Mouse (Mus musculus): ENCODE results near the gene Dcpp3. TPM values are rescaled to one million over a fixed set of nuclear protein-coding genes. Genes with fewer than 3 reads are reported as not detected.

The Dcpp3 gene
- polyA plus RNA-seq, 1 experiment from 2014 or later, result not detected

DNA sequence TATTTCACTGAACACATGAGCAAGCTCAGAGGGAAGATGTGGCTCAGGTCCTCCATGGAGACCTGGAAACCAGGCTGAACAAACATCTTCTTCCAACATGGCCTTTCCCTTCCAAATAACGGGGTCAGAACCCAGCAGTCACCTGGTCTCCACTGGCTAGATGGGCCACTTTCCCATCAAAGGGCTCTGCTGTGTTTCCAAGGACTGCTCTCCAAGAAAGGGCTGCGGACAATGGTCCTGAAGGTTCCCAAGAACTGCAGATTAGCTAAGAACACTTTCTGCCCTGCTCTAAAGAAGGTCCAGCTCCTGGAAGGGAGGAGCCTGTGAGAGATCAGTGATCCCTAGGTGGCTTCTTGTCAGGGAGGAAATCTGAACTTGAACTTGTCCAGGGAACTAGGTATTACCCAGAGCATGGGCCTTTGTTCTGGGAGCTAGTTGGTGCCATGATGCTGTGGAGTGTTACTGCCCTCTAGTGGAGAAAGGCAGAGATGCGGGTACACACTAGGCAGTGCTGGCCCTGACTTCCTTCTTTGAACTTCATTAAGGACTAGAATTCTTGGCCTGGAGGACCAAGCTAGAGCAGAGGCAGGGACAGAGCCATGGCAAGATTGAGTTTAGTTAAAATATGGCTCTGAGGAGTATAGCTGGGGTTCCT is 43.0 kb downstream of the Dcpp3 start:
- H3K79me2 ChIP-seq (ENCODE audit: inconsistent target), result no peaks in the 10 kb centered on the region
- WGBS (ENCODE audit: missing documents), result 44% methylated on average over 3 of the region's 3 CpGs
- no peaks in the 10 kb centered on the region for H3K36me3 ChIP-seq (ENCODE audit: inconsistent target)
- no peak overlapping the region for H3K4me3 ChIP-seq (ENCODE audit: inconsistent target)
- no peak overlapping the region for H3K27ac ChIP-seq

DNA sequence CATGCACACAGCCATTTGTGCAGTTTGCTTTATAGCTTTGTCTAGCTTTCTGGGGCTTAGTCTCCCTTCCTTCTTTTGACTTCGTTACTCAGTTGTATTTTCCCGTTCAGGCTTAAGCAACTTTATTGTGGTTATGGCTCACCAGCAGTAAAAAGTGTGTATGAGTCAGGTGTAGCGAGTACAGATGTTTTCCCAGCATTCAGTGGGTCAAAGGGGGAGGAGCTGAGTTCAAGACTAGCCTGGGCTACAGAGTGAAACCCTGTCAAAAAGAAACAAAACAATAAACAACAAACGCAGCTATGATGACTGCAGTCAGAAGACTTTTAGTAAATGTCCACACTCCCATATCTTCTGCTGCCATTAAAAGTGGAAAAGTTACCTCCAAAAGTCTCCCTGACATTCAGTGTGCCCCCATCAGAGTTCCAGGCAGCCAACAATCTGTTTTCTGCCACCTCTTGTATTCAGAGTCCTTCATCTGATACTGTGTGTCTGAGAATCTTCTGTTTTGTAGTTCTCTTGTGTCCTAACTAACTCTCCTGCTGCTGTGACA is 44.4 kb downstream of the Dcpp3 start:
- 40% methylated on average over 4 of the region's 4 CpGs for WGBS (ENCODE audit: missing documents)

DNA sequence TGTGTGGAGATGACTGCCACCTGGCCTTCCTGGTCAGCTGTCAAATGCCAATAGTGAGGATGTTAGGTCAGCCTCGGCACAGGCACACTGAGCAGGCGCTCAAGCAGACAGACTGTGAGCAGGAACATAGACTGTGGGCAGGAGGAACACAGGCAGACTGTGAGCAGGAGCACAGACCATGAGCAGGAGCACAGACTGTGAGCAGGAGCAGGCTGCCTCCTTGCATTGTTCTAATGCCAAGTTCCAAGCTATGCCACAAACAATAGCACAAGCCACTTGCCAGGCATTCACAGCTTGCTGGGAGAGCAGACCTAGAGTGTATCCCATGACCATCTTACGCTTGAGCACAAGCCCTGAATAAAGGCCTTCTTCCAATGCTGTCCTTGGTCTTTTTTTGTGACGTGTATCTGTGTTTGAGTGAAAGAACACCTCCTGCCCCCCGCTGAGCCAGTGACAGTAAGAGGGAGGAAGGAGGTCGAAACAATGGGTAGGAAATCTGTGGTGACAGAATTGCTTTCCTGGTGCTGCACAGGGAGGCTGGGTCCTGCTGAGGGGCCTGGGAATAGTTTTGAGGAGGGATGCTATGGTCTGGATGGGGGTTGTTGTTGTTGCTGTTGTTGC is 48.7 kb downstream of the Dcpp3 start:
- no peaks in the 10 kb centered on the region for H3K36me3 ChIP-seq (ENCODE audit: inconsistent target)
- 65% methylated on average over 6 of the region's 6 CpGs for WGBS (ENCODE audit: missing documents)
- H3K27ac ChIP-seq, result no peak overlapping the region
- no peaks in the 10 kb centered on the region for H3K79me2 ChIP-seq (ENCODE audit: inconsistent target)
- no peak overlapping the region for H3K4me3 ChIP-seq (ENCODE audit: inconsistent target)

More for the DNA sequence above, 44.4 kb downstream of the Dcpp3 start:
- Histone ChIP-seq H3K27ac (no peak overlapping the region), H3K36me3 (ENCODE audit: inconsistent target) (no peaks in the 10 kb centered on the region), H3K4me3 (ENCODE audit: inconsistent target) (no peak overlapping the region), H3K79me2 (ENCODE audit: inconsistent target) (no peaks in the 10 kb centered on the region)

DNA sequence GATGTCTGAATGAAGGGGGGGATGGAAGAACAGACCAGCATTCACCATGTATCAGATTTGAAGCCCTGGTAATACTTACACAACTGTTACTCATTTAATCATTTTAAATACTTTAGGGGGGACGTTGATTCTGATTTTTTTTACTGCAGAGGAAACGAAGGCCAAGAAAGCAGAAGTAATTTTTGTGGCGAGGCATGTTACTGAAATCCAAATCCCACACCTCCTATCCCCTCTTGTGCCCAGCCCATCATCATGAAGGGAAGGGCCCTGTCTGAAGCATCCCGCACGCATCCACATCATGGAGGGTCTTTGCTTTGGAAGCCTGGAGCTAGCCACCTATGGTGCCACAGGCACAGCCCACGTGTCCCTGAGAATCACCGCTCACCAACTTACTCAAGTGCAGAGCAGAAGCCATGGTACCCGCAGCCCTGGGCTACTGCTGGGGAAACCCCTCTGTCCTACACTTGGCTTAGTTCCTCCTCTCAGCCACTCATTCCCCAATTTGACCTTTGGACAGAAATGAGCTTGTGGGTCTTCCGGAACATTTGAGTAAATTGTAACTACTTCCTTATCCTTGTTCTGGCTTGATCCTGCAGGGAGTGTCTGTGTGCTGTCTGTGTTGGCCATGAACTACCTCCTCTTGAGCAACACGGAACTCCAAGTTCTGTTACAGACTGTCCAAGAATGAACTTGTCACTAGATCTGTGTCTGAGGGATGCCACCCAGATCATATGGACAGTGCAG is 49.6 kb downstream of the Dcpp3 start:
- Histone ChIP-seq H3K79me2 (ENCODE audit: inconsistent target) (no peaks in the 10 kb centered on the region), H3K27ac (peak overlapping the region; percentile 49), H3K4me3 (ENCODE audit: inconsistent target) (no peak overlapping the region), H3K36me3 (ENCODE audit: inconsistent target) (no peaks in the 10 kb centered on the region)
- 9% methylated on average over 10 of the region's 10 CpGs for WGBS (ENCODE audit: missing documents)

DNA sequence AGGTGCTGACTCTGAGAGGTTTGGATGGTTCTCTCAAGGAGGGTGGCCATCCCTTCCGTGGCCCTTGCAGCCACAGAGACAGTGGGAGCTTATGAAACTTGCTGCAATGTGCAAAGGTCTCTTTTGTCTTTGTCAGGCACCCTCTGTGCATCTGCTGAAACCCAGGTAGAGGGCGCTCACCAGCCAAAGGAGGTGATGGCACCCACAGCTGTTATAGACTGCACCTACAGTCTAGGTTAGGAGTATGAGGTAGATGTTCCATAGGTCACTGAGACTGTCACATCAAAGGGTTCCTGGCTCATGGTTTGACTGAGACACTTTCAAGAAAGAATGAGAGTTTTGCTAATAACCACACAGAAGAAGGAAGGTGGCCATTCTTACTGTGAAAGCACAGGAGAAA is 51.5 kb downstream of the Dcpp3 start:
- WGBS (ENCODE audit: missing documents), result 58% methylated on average over 2 of the region's 2 CpGs
- H3K36me3 ChIP-seq (ENCODE audit: inconsistent target), result no peaks in the 10 kb centered on the region
- H3K79me2 ChIP-seq (ENCODE audit: inconsistent target), result no peaks in the 10 kb centered on the region
- no peak overlapping the region for H3K27ac ChIP-seq
- H3K4me3 ChIP-seq (ENCODE audit: inconsistent target), result no peak overlapping the region

Other genes with a start within 250 kb of the Dcpp3 start
- 90.7 to 174 TPM (median 112 TPM) in 3 replicates for gene Hcfc1r1, start 243.9 kb upstream of the Dcpp3 start, polyA plus RNA-seq (2018)
- 11.0 to 17.8 TPM (median 16.3 TPM) in 3 replicates for gene Thoc6, start 243.6 kb upstream of the Dcpp3 start, polyA plus RNA-seq (2018)
- gene Tnfrsf12a, start 240.0 kb upstream of the Dcpp3 start, polyA plus RNA-seq (2018), result 3.2 to 12.0 TPM (median 5.7 TPM) in 3 replicates
- not detected in 3 replicates for gene Cldn6, start 238.2 kb upstream of the Dcpp3 start, polyA plus RNA-seq (2018)
- gene Cldn9, start 233.4 kb upstream of the Dcpp3 start, polyA plus RNA-seq (2018), result not detected in 3 replicates
- gene 1520401A03Rik, start 194.7 kb upstream of the Dcpp3 start, polyA plus RNA-seq (2018), result not detected in 3 replicates
- 2.0 to 9.0 TPM (median 2.7 TPM) in 3 replicates for gene Pkmyt1, start 191.1 kb upstream of the Dcpp3 start, polyA plus RNA-seq (2018)
- 6.4 to 12.8 TPM (median 6.5 TPM) in 3 replicates for gene Paqr4, start 176.6 kb upstream of the Dcpp3 start, polyA plus RNA-seq (2018)
- gene Kremen2, start 171.6 kb upstream of the Dcpp3 start, polyA plus RNA-seq (2018), result not detected in 3 replicates
- gene Flywch1, start 145.9 kb upstream of the Dcpp3 start, polyA plus RNA-seq (2018), result 15.5 to 20.8 TPM (median 19.7 TPM) in 3 replicates
- 0.43 to 1.8 TPM in 2 of 3 replicates, not detected in the other for gene Flywch2, start 131.4 kb upstream of the Dcpp3 start, polyA plus RNA-seq (2018)
- 101 to 166 TPM (median 130 TPM) in 3 replicates for gene Srrm2, start 126.9 kb upstream of the Dcpp3 start, polyA plus RNA-seq (2018)
- gene Elob, start 88.3 kb upstream of the Dcpp3 start, polyA plus RNA-seq (2018), result 177 to 422 TPM (median 330 TPM) in 3 replicates
- gene Prss33, start 81.4 kb upstream of the Dcpp3 start, polyA plus RNA-seq (2018), result not detected in 3 replicates
- gene Prss32, start 73.6 kb upstream of the Dcpp3 start, polyA plus RNA-seq (2018), result not detected in 3 replicates
- not detected in 3 replicates for gene Prss41, start 73.3 kb upstream of the Dcpp3 start, polyA plus RNA-seq (2018)
- not detected in 3 replicates for gene Prss21, start 49.4 kb upstream of the Dcpp3 start, polyA plus RNA-seq (2018)
- gene Dcpp1, start 36.6 kb upstream of the Dcpp3 start, polyA plus RNA-seq (2018), result not detected in 3 replicates
- gene Dcpp2, start 36.6 kb upstream of the Dcpp3 start, polyA plus RNA-seq (2018), result not detected in 3 replicates
- gene Sbp, start 24.2 kb downstream of the Dcpp3 start, polyA plus RNA-seq (2018), result not detected in 3 replicates
- gene Sbpl, start 37.8 kb downstream of the Dcpp3 start, polyA plus RNA-seq (2018), result not detected in 3 replicates
- gene Prss30, start 63.1 kb downstream of the Dcpp3 start, polyA plus RNA-seq (2018), result 0.19 to 0.33 TPM in 2 of 3 replicates, not detected in the other
- gene Prss22, start 80.6 kb downstream of the Dcpp3 start, polyA plus RNA-seq (2018), result not detected in 3 replicates
- not detected in 3 replicates for gene Prss27, start 120.7 kb downstream of the Dcpp3 start, polyA plus RNA-seq (2018)
- gene Kctd5, start 156.0 kb downstream of the Dcpp3 start, polyA plus RNA-seq (2018), result 10.4 to 18.9 TPM (median 13.9 TPM) in 3 replicates
- gene Pdpk1, start 233.5 kb downstream of the Dcpp3 start, polyA plus RNA-seq (2018), result 10.4 to 18.5 TPM (median 17.4 TPM) in 3 replicates
- 69.2 to 101 TPM (median 69.2 TPM) in 3 replicates for gene Amdhd2, start 246.3 kb downstream of the Dcpp3 start, polyA plus RNA-seq (2018)